Comparison of ENCODE assay signal across 7 mouse cellular contexts in the genomic region with DNA sequence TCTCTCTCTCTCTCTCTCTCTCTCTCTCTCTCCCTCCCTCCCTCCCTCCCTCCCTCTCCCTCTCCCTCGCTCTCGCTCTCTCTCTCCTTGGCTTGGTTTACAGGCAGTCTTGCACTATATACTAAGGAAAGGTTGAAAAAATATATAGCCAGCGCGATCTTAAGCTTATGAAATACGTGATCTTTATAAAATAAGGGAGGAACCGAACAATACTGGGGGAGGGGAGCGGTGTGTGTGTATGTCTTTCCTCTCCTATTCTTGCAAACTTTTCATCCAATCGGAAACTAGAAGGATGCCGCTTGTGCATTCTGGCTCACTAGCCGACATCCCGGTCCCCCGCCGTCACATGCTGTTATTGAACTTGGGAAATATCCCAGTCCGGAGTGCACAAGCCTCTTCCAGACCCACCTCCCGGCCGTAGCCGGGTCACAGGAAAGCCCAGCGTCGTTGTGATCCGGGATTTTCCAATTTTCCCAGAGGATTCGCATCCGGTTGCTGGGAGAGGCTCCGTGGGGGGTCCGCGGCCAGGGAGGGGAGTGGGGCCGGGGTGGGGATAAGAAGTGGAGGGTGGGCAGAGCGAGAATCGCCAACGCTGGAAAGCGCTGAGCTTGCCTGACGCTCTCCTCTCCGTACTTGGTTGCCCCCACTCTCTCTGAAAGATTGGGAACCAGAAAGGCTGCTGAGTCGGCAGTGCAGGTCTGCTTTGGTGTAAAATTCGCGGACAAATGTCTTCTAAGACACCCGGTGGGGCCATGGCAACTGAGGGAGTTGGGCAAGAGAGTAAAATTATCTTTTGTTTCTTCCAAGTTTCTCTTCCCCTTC. TPM values are rescaled to one million over a fixed set of nuclear protein-coding genes. Genes with fewer than 3 reads are reported as not detected.
DNase-seq lines count a peak whose midpoint lies in the region; ATAC-seq lines count a peak whose summit lies in the region.

No protein-coding gene starts in this region.

- peak; percentile 40 for DNase-seq in CD4-positive, CD25-positive, alpha-beta regulatory T cell, adult 2 months (ENCODE audit: low read depth, low spot score)
- peak; percentile 67 for DNase-seq in NIH3T3 (ENCODE audit: low read depth)
- peak; percentile 76 for DNase-seq in embryo, embryonic 11 days
- peak; percentile 25 for DNase-seq in lung, postnatal 14 days
- peak; percentile 28 for DNase-seq in skeletal muscle tissue, adult 2 months (ENCODE audit: low read depth, low spot score)

- peak overlapping the region; percentile 99 for H3K4me2 ChIP-seq in heart, embryonic 12.5 days
- H3K4me2 ChIP-seq in kidney, embryonic 15.5 days, result peak overlapping the region; percentile 97

- H3K4me1 ChIP-seq in heart, embryonic 12.5 days (replicated peaks), result 0 out of 2 replicates have a peak, but pooled peaks cover 13% of the 10 kb centered on the region
- peaks cover 21% of the 10 kb centered on the region for H3K4me1 ChIP-seq in kidney, embryonic 15.5 days

- ATAC-seq in heart, embryonic 12.5 days (ENCODE audit: insufficient number of reproducible peaks, low FRiP score), result peak; percentile 60
- peak; percentile 65 for ATAC-seq in kidney, embryonic 15.5 days (replicated peaks; ENCODE audit: low FRiP score)

- peak overlapping the region; percentile 72 for H3K9ac ChIP-seq in heart, embryonic 12.5 days
- H3K9ac ChIP-seq in kidney, embryonic 15.5 days, result peak overlapping the region; percentile 52

- peak overlapping the region; percentile 74 for H3K4me3 ChIP-seq in heart, embryonic 12.5 days
- H3K4me3 ChIP-seq in kidney, embryonic 15.5 days (replicated peaks), result peak overlapping the region; percentile 65

- H3K27me3 ChIP-seq in heart, embryonic 12.5 days (replicated peaks), result peaks cover 26% of the 10 kb centered on the region
- peaks cover 29% of the 10 kb centered on the region for H3K27me3 ChIP-seq in kidney, embryonic 15.5 days

- no peaks in the 10 kb centered on the region for H3K9me3 ChIP-seq in heart, embryonic 12.5 days (replicated peaks)
- no peaks in the 10 kb centered on the region for H3K9me3 ChIP-seq in kidney, embryonic 15.5 days (replicated peaks)

- no peak overlapping the region for H3K27ac ChIP-seq in heart, embryonic 12.5 days (ENCODE audit: poor library complexity, severe bottlenecking)
- H3K27ac ChIP-seq in kidney, embryonic 15.5 days, result peak overlapping the region; percentile 62

- H3K36me3 ChIP-seq in heart, embryonic 12.5 days, result no peaks in the 10 kb centered on the region
- no peaks in the 10 kb centered on the region for H3K36me3 ChIP-seq in kidney, embryonic 15.5 days

- under 1% methylated on average over 34 of the region's 36 CpGs for WGBS in heart, embryonic 12.5 days
- WGBS in kidney, embryonic 15.5 days, result under 1% methylated on average over 35 of the region's 36 CpGs

RNA-seq across cellular contexts. Expression of a gene that starts 0.8 kb away (rescaled TPM):
- 2.6 and 2.7 TPM in 2 replicates for polyA plus RNA-seq in heart, embryonic 12.5 days (2016; fragmentation: Nextera tagmentation; extraction: Ambion mirVana)
- 3.8 and 5.2 TPM in 2 replicates for polyA plus RNA-seq in kidney, embryonic 15.5 days (2015; fragmentation: Nextera tagmentation; extraction: Ambion mirVana)

RNA-seq across cellular contexts. Expression of a gene that starts 10.1 kb away (rescaled TPM):
- 1.5 and 1.6 TPM in 2 replicates for polyA plus RNA-seq in heart, embryonic 12.5 days (2016; fragmentation: Nextera tagmentation; extraction: Ambion mirVana)
- polyA plus RNA-seq in kidney, embryonic 15.5 days (2015; fragmentation: Nextera tagmentation; extraction: Ambion mirVana), result 1.2 and 2.4 TPM in 2 replicates

RNA-seq across cellular contexts. Expression of a gene that starts 46.9 kb away (rescaled TPM):
- polyA plus RNA-seq in heart, embryonic 12.5 days (2016; fragmentation: Nextera tagmentation; extraction: Ambion mirVana), result 37.0 and 44.8 TPM in 2 replicates
- 56.4 and 56.7 TPM in 2 replicates for polyA plus RNA-seq in kidney, embryonic 15.5 days (2015; fragmentation: Nextera tagmentation; extraction: Ambion mirVana)

Comparison
In these comparisons a context has a peak if more than half of its experiments do, and no peak if none do; other contexts are left out.
1. DNase-seq: peak in every context shown above with its lines; median percentile 76 in embryo, embryonic 11 days; 67 in NIH3T3; 40 in CD4-positive, CD25-positive, alpha-beta regulatory T cell, adult 2 months; 28 in skeletal muscle tissue, adult 2 months; 25 in lung, postnatal 14 days.